Mouse (Mus musculus) heart, embryonic 11.5 days (tissue): ENCODE data around the gene Rgs7bp. TPM values are rescaled to one million over a fixed set of nuclear protein-coding genes. Genes with fewer than 3 reads are reported as not detected.
A peak's percentile ranks its signal among the peaks of the same experiment; 100 is the strongest.

ENCODE experiments used
- ATAC-seq: fragments of 200-750 bp; cut with Nextera tagmentation; replicated peaks from 2 replicates; pipeline ENCODE4 v1.8.0; 2017; ENCODE audit warnings: moderate library complexity; ENCODE audit not compliant: insufficient number of reproducible peaks, low FRiP score, low TSS enrichment
- H3K27ac ChIP-seq: fragments of 300-500 bp; sonication (generic); 2 replicates; pipeline ENCODE4 v1.5.1; 2014; ENCODE audit warnings: mild to moderate bottlenecking, low read depth, low read length
- H3K27me3 ChIP-seq: fragments of 300-500 bp; sonication (generic); 2 replicates; pipeline ENCODE4 v1.6.1; 2014; ENCODE audit warnings: mild to moderate bottlenecking, low read length, mixed read lengths; ENCODE audit not compliant: control insufficient read depth, insufficient read depth
- H3K36me3 ChIP-seq: fragments of 300-500 bp; sonication (generic); 2 replicates; pipeline ENCODE4 v1.6.1; 2014; ENCODE audit warnings: mild to moderate bottlenecking, low read length, moderate library complexity, mixed read lengths; ENCODE audit not compliant: control insufficient read depth, insufficient read depth
- H3K4me1 ChIP-seq: fragments of 300-500 bp; sonication (generic); 2 replicates; pipeline ENCODE4 v1.6.1; 2014; ENCODE audit warnings: low read length; ENCODE audit not compliant: control insufficient read depth, insufficient read depth
- H3K4me2 ChIP-seq: fragments of 300-500 bp; sonication (generic); 2 replicates; pipeline ENCODE4 v1.6.1; 2014; ENCODE audit warnings: mild to moderate bottlenecking, moderate library complexity
- H3K4me3 ChIP-seq: fragments of 300-500 bp; sonication (generic); 2 replicates; pipeline ENCODE4 v1.5.1; 2014; ENCODE audit warnings: low read depth, low read length
- H3K9ac ChIP-seq: fragments of 300-500 bp; sonication (generic); 2 replicates; pipeline ENCODE4 v1.6.1; 2014; ENCODE audit warnings: mild to moderate bottlenecking, low read depth, low read length, moderate library complexity
- H3K9me3 ChIP-seq: fragments of 300-500 bp; sonication (generic); replicated peaks from 2 replicates; pipeline ENCODE4 v1.6.1; 2016; ENCODE audit warnings: low read length; ENCODE audit not compliant: control insufficient read depth
- WGBS: fragments of 180-500 bp; shearing (Covaris S2); extraction: QIAGEN DNeasy Blood & Tissue Kit; methylation state at CpG from one replicate; pipeline ENCODE4 v1.1.7; 2014; ENCODE audit not compliant: insufficient replicate concordance; 5-methylcytosine and 5-hydroxymethylcytosine counted together
- polyA plus RNA-seq: library from polyadenylated mRNA; unstranded; fragments of >200 nt; fragmentation: Nextera tagmentation; extraction: Ambion mirVana; gene quantifications from 2 replicates; pipeline ENCODE4 v1.2.1, GENCODE M21; 2014

Gene Rgs7bp
- polyA plus RNA-seq = 3.0 and 3.4 TPM in 2 replicates

DNA sequence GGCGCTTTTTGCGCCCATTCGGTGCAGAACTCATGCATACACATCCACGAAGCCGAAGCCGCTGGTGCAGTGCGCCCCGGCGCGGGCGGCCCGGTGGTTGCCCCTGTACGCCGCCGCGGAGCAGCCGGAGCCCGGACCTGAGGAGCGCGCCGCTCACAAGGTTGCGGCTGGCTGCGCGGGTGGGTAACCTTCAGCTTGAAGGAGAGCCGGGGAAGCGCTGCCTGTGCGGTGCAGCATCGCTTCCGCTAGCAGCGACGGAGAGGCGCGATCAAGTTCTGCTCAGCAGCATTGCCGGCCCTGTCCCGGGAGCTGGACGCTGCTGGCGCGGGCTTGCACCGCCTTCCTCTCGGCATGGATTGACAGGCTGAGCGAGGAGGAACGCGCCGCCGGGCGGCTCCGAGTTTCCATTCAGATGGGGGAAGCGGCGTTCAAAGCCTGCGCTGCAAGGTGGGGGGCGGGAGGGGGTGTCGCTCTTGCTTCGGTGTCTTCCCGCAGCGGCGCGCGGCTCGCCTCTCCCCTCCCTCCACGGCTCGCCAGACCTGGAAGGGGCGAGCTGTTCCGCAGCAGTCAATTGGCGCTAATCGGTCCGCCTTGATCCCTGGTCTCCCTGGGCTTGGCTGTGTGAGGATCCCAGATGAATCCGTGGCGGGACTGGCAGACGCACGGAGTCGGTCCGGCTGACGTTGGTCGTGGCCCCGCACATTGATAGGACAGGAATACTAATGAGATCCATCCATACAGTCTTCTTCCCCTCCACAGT is at the start of gene Rgs7bp:
Gene Rgs7bp, minus strand, starts transcription at position 750 of the 760 bp plus-strand sequence.
- Histone ChIP-seq H3K27me3 (no peaks in the 10 kb centered on the region), H3K36me3 (no peaks in the 10 kb centered on the region), H3K9ac (peak within 1 kb of the TSS; percentile 72), H3K4me3 (peak within 1 kb of the TSS; percentile 67), H3K9me3 (no peaks in the 10 kb centered on the region), H3K4me2 (peak within 1 kb of the TSS; percentile 77), H3K4me1 (no peaks in the 10 kb centered on the region), H3K27ac (peak within 1 kb of the TSS; percentile 60)
- WGBS = 1% methylated on average over 75 of the region's 75 CpGs
- ATAC-seq = peak; percentile 66

DNA sequence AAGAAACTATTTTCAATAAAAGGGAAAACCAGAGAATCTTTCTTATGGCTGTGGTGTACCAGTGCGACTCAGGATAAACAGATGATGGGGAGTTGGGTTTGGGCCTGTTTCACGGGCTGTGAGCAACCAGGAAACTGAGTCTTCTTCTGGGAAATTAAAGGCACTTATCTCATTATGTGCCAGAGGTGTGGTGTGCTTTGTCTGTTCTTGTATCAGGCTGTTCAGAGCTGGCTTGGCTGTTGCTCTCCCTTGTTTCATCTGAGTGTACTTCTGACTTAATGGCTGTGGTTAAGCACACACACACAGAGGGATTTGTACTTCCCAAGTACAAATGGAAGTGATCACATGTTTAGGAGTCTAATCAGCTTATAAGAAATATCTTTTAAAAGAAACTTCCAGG is 49.7 kb upstream of the Rgs7bp start:
- WGBS = 75% methylated on average over 2 of the region's 2 CpGs
- no peak overlapping the region for H3K27ac ChIP-seq
- ATAC-seq = no peak
- H3K36me3 ChIP-seq = no peaks in the 10 kb centered on the region
- no peak overlapping the region for H3K4me3 ChIP-seq
- no peaks in the 10 kb centered on the region for H3K27me3 ChIP-seq
- H3K9me3 ChIP-seq = no peaks in the 10 kb centered on the region
- no peak overlapping the region for H3K9ac ChIP-seq
- H3K4me2 ChIP-seq = no peak overlapping the region
- no peaks in the 10 kb centered on the region for H3K4me1 ChIP-seq

DNA sequence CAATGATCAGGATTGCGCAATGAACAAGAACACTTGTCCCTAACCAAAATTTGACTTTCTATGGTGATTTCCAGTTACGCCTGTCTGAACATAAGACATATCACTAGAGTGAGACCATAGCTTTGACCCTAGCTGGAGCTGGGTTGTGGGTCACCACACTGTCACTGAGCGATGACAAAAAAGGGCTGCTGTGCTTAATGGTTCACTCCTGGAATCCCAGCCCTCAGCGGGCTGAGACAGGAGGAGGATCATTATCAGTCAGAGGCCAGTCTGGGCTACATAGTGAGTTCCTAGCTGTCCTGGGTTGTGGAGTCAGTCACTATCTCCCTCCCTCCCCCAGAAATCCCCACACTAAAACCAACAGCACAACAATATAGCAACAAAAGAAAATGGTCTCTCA is 46.0 kb upstream of the Rgs7bp start:
- H3K27me3 ChIP-seq = no peaks in the 10 kb centered on the region
- no peaks in the 10 kb centered on the region for H3K36me3 ChIP-seq
- H3K27ac ChIP-seq = no peak overlapping the region
- H3K9ac ChIP-seq = no peak overlapping the region
- no peaks in the 10 kb centered on the region for H3K4me1 ChIP-seq
- WGBS = 60% methylated on average over 4 of the region's 4 CpGs
- no peak overlapping the region for H3K4me3 ChIP-seq
- no peaks in the 10 kb centered on the region for H3K9me3 ChIP-seq
- ATAC-seq = no peak
- no peak overlapping the region for H3K4me2 ChIP-seq

DNA sequence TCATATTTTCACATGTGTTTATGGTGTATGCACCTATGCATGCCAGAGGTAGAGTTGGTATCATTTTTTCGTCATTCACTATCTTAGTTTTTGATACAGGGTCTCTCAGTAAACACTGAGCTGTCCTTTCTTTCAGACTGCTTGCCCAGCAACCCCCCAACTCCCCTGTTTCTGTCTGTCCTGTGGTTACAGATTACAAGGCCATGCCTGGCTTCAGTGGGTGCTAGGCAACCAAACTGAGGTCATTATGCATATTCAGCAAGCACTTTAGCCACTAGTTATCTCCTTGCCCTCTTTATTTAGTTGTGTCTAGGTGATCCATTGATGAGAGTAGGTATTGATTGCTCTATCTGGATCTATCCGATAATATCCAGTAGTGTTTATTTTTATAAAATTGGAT is 41.6 kb upstream of the Rgs7bp start:
- Histone ChIP-seq H3K9ac (no peak overlapping the region), H3K4me3 (no peak overlapping the region), H3K4me1 (no peaks in the 10 kb centered on the region), H3K27ac (no peak overlapping the region), H3K36me3 (no peaks in the 10 kb centered on the region), H3K9me3 (no peaks in the 10 kb centered on the region), H3K4me2 (no peak overlapping the region), H3K27me3 (no peaks in the 10 kb centered on the region)
- no peak for ATAC-seq
- WGBS = 71% methylated on average over 2 of the region's 2 CpGs

DNA sequence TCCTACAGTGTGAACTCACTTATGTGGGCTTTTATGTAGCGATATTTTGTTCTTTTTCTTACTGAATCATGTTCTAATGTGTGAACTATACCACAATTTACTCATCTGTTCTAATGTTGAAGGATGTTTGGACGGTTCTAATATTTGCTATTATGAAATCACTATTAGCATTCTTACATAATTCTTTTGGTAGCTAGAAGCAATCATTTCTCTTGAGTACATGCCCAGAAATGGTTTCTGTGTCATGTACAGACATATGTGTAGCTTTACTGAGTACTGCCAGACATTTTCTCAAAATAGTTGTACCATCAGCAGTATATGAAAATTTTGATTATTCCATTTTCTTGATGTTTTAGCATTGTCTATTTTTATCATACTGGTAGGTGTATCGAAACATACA is 34.5 kb upstream of the Rgs7bp start:
- H3K4me2 ChIP-seq = no peak overlapping the region
- H3K9ac ChIP-seq = no peak overlapping the region
- no peak for ATAC-seq
- no peak overlapping the region for H3K27ac ChIP-seq
- H3K4me3 ChIP-seq = no peak overlapping the region
- no peaks in the 10 kb centered on the region for H3K9me3 ChIP-seq
- no peaks in the 10 kb centered on the region for H3K27me3 ChIP-seq
- no peaks in the 10 kb centered on the region for H3K4me1 ChIP-seq
- 83% methylated on average over 3 of the region's 3 CpGs for WGBS
- no peaks in the 10 kb centered on the region for H3K36me3 ChIP-seq

DNA sequence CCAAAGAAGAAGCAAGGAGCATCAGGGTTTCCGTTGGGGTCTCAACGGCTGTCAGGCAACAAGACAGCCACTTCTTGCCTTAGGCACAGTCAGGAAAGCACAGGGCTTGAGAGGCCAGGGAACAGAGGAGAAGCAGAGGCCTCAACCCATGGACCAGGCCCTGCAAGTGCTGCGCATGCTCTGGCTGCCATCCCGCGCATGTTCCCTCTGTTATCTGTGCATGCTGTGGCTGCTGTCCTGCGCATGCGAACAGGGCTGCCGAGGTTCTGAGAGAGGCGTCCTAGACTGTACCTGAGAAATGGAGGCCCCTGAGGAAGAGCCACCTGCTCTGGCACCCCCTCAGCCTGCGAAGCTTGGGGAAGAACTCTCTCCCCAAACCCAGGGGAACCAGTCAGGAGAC is 27.1 kb upstream of the Rgs7bp start, which contains the start of gene 4933425L06Rik:
Gene 4933425L06Rik, plus strand, starts transcription at position 261 of the 400 bp plus-strand sequence.
- Histone ChIP-seq H3K27me3 (no peaks in the 10 kb centered on the region), H3K4me1 (no peaks in the 10 kb centered on the region)
- 86% methylated on average over 10 of the region's 10 CpGs for WGBS

DNA sequence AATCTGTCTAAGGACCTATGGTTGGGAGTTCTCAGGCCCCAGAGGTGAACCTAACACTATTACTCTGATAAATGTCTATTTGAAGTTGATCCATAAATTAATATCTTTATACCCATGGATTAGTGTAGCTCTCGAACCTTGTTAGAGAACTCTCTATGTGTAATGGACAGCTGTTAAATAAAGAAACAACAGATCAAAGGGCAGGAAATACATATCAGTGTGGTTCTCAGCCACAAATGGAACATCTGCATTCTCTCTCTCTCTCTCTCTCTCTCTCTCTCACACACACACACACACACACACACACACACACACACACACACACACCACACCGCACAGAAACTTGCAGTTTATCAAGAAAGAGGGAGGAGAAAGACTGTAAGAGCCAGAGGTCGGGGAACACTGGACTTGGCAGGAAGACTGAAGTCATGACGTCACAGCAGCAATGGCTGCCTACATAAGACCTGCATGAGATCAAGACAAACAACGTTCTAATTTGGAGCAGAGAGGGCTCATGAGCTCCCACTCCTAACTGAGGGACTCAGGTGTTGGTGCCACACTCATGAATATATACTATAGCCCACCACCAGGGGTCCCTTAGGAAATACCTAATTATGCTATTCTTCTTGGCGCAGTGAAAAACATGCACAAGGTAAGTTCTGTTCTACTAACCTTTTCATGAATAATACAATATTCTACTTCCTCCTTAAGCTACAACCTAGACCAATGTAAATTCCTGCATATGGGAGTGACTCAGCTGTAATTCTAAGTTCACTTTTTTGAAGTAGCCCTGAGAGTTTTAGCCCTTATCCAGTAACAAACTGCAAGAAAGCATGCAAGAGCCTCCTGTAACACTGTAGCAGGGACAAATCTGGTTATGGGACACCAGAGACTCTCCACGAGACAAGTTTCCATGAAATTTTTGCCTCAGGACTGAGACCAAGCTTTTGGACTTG is 12.4 kb upstream of the Rgs7bp start:
- H3K4me1 ChIP-seq = no peaks in the 10 kb centered on the region
- H3K9ac ChIP-seq = no peak overlapping the region
- no peaks in the 10 kb centered on the region for H3K9me3 ChIP-seq
- no peak overlapping the region for H3K4me3 ChIP-seq
- H3K36me3 ChIP-seq = no peaks in the 10 kb centered on the region
- no peak for ATAC-seq
- WGBS = 55% methylated on average over 7 of the region's 7 CpGs
- no peak overlapping the region for H3K27ac ChIP-seq
- no peaks in the 10 kb centered on the region for H3K27me3 ChIP-seq
- H3K4me2 ChIP-seq = no peak overlapping the region

More for the DNA sequence above, 27.1 kb upstream of the Rgs7bp start, which contains the start of gene 4933425L06Rik:
- H3K4me2 ChIP-seq = no peak within 1 kb of the TSS
- ATAC-seq = no peak
- H3K27ac ChIP-seq = no peak within 1 kb of the TSS
- H3K9me3 ChIP-seq = no peaks in the 10 kb centered on the region
- H3K4me3 ChIP-seq = no peak within 1 kb of the TSS
- no peaks in the 10 kb centered on the region for H3K36me3 ChIP-seq
- no peak within 1 kb of the TSS for H3K9ac ChIP-seq

DNA sequence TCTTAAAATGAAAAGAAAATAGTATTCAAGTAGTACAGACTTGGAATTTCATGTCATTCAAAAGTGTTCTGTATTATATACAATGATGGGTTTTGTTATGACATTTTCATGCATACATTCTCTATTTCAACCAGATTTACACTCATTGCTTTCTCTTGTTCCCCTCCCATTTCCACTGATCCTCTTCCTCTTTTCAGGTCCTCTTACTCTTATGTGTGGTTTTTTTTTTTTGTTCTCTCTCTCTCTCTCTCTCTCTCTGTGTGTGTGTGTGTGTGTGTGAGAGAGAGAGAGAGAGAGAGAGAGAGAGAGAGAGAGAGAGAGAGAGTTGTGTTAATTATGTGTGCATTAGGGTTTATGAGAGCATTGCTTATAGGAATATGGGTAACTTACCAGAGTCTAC is 11.4 kb upstream of the Rgs7bp start:
- H3K4me1 ChIP-seq = no peaks in the 10 kb centered on the region
- no peak overlapping the region for H3K9ac ChIP-seq
- H3K36me3 ChIP-seq = no peaks in the 10 kb centered on the region
- ATAC-seq = no peak
- H3K4me2 ChIP-seq = no peak overlapping the region
- H3K27me3 ChIP-seq = no peaks in the 10 kb centered on the region
- no peaks in the 10 kb centered on the region for H3K9me3 ChIP-seq
- no peak overlapping the region for H3K4me3 ChIP-seq
- no peak overlapping the region for H3K27ac ChIP-seq
